Mouse (Mus musculus): ENCODE measurements at regions not wholly inside any gene's neighbourhood (a gene's known extent, or its start where the extent isn't known, plus 50 kb on each side); places are given as distances from the start of the nearest gene placed in this dataset.
"Not testable (repeated sequence)": the region's sequence is repeated elsewhere in the genome, so short reads cannot be mapped to it uniquely, and the experiment has no call there.

- Histone ChIP-seq H3K9ac (ENCODE audit: low read length) (no peak overlapping the region), H3K27ac (ENCODE audit: low read depth) (no peak overlapping the region), H3K27me3 (replicated peaks; ENCODE audit: control insufficient read depth, insufficient read depth, low read length) (no peaks in the 10 kb centered on the region), H3K9me3 (ENCODE audit: control insufficient read depth, low read length) (no peaks in the 10 kb centered on the region), H3K4me2 (ENCODE audit: low read length) (no peak overlapping the region), H3K4me3 (ENCODE audit: low read depth, low read length) (no peak overlapping the region), H3K4me1 (replicated peaks; ENCODE audit: control insufficient read depth, insufficient read depth, low read length) (no peaks in the 10 kb centered on the region), H3K36me3 (ENCODE audit: control insufficient read depth, insufficient read depth, low read length) (no peaks in the 10 kb centered on the region)
- WGBS = 59% methylated on average over 9 of the region's 9 CpGs
- DNase-seq (ENCODE audit: low spot score) (no peak), ATAC-seq (replicated peaks; ENCODE audit: low FRiP score, low TSS enrichment, low read depth) (no peak)
Observed at GRCm38 (mm10) chr8:57383746-57384320, 63.0 kb downstream of the Hand2 start.

- H3K4me3 ChIP-seq (ENCODE audit: low read depth, low read length) = no peak overlapping the region
- ATAC-seq (replicated peaks; ENCODE audit: low FRiP score, low TSS enrichment, low read depth) = no peak
- no peak for DNase-seq (ENCODE audit: low spot score)
- no peak overlapping the region for H3K27ac ChIP-seq (ENCODE audit: low read depth)
- H3K4me2 ChIP-seq (ENCODE audit: low read length) = no peak overlapping the region
- no peaks in the 10 kb centered on the region for H3K9me3 ChIP-seq (ENCODE audit: control insufficient read depth, low read length)
- H3K4me1 ChIP-seq (replicated peaks; ENCODE audit: control insufficient read depth, insufficient read depth, low read length) = no peaks in the 10 kb centered on the region
- no peak overlapping the region for H3K9ac ChIP-seq (ENCODE audit: low read length)
- WGBS = 77% methylated on average over 5 of the region's 5 CpGs
- H3K27me3 ChIP-seq (replicated peaks; ENCODE audit: control insufficient read depth, insufficient read depth, low read length) = no peaks in the 10 kb centered on the region
- H3K36me3 ChIP-seq (ENCODE audit: control insufficient read depth, insufficient read depth, low read length) = no peaks in the 10 kb centered on the region
Observed at GRCm38 (mm10) chr8:57387627-57388026, 66.8 kb downstream of the Hand2 start.

GRCm38 (mm10) chr8:57388579-57388978 lies 67.1 kb upstream of the Scrg1 start:
- DNase-seq (ENCODE audit: low spot score) (no peak), ATAC-seq (replicated peaks; ENCODE audit: low FRiP score, low TSS enrichment, low read depth) (no peak)
- Histone ChIP-seq H3K9me3 (ENCODE audit: control insufficient read depth, low read length) (no peaks in the 10 kb centered on the region), H3K27me3 (replicated peaks; ENCODE audit: control insufficient read depth, insufficient read depth, low read length) (no peaks in the 10 kb centered on the region), H3K9ac (ENCODE audit: low read length) (no peak overlapping the region), H3K4me3 (ENCODE audit: low read depth, low read length) (no peak overlapping the region), H3K27ac (ENCODE audit: low read depth) (no peak overlapping the region), H3K4me1 (replicated peaks; ENCODE audit: control insufficient read depth, insufficient read depth, low read length) (no peaks in the 10 kb centered on the region), H3K36me3 (ENCODE audit: control insufficient read depth, insufficient read depth, low read length) (no peaks in the 10 kb centered on the region), H3K4me2 (ENCODE audit: low read length) (no peak overlapping the region)
- 83% methylated on average over 4 of the region's 4 CpGs for WGBS

- H3K27ac ChIP-seq (ENCODE audit: low read depth) = no peak overlapping the region
- H3K9me3 ChIP-seq (ENCODE audit: control insufficient read depth, low read length) = no peaks in the 10 kb centered on the region
- H3K9ac ChIP-seq (ENCODE audit: low read length) = no peak overlapping the region
- whole genome bisulfite sequencing = 72% methylated on average over 3 of the region's 3 CpGs
- no peaks in the 10 kb centered on the region for H3K27me3 ChIP-seq (replicated peaks; ENCODE audit: control insufficient read depth, insufficient read depth, low read length)
- no peak overlapping the region for H3K4me3 ChIP-seq (ENCODE audit: low read depth, low read length)
- H3K4me2 ChIP-seq (ENCODE audit: low read length) = no peak overlapping the region
- ATAC-seq (replicated peaks; ENCODE audit: low FRiP score, low TSS enrichment, low read depth) = no peak
- no peaks in the 10 kb centered on the region for H3K36me3 ChIP-seq (ENCODE audit: control insufficient read depth, insufficient read depth, low read length)
- no peaks in the 10 kb centered on the region for H3K4me1 ChIP-seq (replicated peaks; ENCODE audit: control insufficient read depth, insufficient read depth, low read length)
- peak; percentile 41 for DNase-seq (ENCODE audit: low spot score)
Observed at GRCm38 (mm10) chr8:57397999-57398635, 57.6 kb upstream of the Scrg1 start.

- H3K4me2 ChIP-seq (ENCODE audit: low read length); H3K27me3 ChIP-seq (replicated peaks; ENCODE audit: control insufficient read depth, insufficient read depth, low read length); DNase-seq (ENCODE audit: low spot score); H3K4me1 ChIP-seq (replicated peaks; ENCODE audit: control insufficient read depth, insufficient read depth, low read length); H3K9ac ChIP-seq (ENCODE audit: low read length); H3K36me3 ChIP-seq (ENCODE audit: control insufficient read depth, insufficient read depth, low read length); H3K27ac ChIP-seq (ENCODE audit: low read depth); H3K9me3 ChIP-seq (ENCODE audit: control insufficient read depth, low read length); ATAC-seq (replicated peaks; ENCODE audit: low FRiP score, low TSS enrichment, low read depth); H3K4me3 ChIP-seq (ENCODE audit: low read depth, low read length): not testable (repeated sequence)
Observed at GRCm38 (mm10) chr8:57400171-57400570, 55.6 kb upstream of the Scrg1 start.

GRCm38 (mm10) chr8:57400776-57401631 lies 54.7 kb upstream of the Scrg1 start:
- 66% methylated on average over 12 of the region's 12 CpGs for WGBS
- no peak overlapping the region for H3K27ac ChIP-seq (ENCODE audit: low read depth)
- no peak overlapping the region for H3K9ac ChIP-seq (ENCODE audit: low read length)
- H3K9me3 ChIP-seq (ENCODE audit: control insufficient read depth, low read length) = no peaks in the 10 kb centered on the region
- no peaks in the 10 kb centered on the region; the same call in 1 of the 2 replicates for H3K4me1 ChIP-seq (replicated peaks; ENCODE audit: control insufficient read depth, insufficient read depth, low read length)
- no peaks in the 10 kb centered on the region for H3K36me3 ChIP-seq (ENCODE audit: control insufficient read depth, insufficient read depth, low read length)
- DNase-seq (ENCODE audit: low spot score) = no peak
- no peak overlapping the region for H3K4me3 ChIP-seq (ENCODE audit: low read depth, low read length)
- ATAC-seq (replicated peaks; ENCODE audit: low FRiP score, low TSS enrichment, low read depth) = no peak
- no peak overlapping the region for H3K4me2 ChIP-seq (ENCODE audit: low read length)
- no peaks in the 10 kb centered on the region for H3K27me3 ChIP-seq (replicated peaks; ENCODE audit: control insufficient read depth, insufficient read depth, low read length)

- ATAC-seq (replicated peaks; ENCODE audit: low FRiP score, low TSS enrichment, low read depth) (no peak), DNase-seq (ENCODE audit: low spot score) (no peak)
- 50% methylated on average over 1 of the region's 1 CpGs for WGBS
- no peak overlapping the region for H3K4me2 ChIP-seq (ENCODE audit: low read length)
- H3K9ac ChIP-seq (ENCODE audit: low read length) = no peak overlapping the region
- H3K36me3 ChIP-seq (ENCODE audit: control insufficient read depth, insufficient read depth, low read length) = no peaks in the 10 kb centered on the region
- H3K4me1 ChIP-seq (replicated peaks; ENCODE audit: control insufficient read depth, insufficient read depth, low read length) = no peaks in the 10 kb centered on the region; the same call in 1 of the 2 replicates
- no peak overlapping the region for H3K27ac ChIP-seq (ENCODE audit: low read depth)
- no peaks in the 10 kb centered on the region for H3K9me3 ChIP-seq (ENCODE audit: control insufficient read depth, low read length)
- H3K27me3 ChIP-seq (replicated peaks; ENCODE audit: control insufficient read depth, insufficient read depth, low read length) = no peaks in the 10 kb centered on the region
- H3K4me3 ChIP-seq (ENCODE audit: low read depth, low read length) = no peak overlapping the region
Observed at GRCm38 (mm10) chr8:57401661-57402060, 54.1 kb upstream of the Scrg1 start.

DNA sequence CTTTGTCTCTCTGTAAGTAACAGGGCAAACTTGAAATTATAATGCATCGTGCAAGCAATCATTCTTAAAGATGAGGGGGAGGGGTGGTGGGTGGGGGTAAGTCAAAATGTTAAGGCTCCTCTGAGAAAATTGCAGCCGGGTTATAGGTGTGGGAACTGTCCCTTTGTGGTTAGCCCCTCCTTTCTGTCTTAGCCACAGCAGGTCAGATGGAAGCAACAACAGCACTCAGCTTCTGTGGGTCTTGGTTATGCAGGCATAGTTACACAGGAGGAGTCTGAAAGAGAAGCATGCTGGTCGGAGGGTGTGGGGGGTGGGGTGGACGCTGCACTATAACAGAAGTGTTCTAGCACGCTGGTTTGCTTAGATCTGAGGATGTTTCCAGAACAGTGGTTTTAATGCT lies 53.5 kb upstream of the Scrg1 start:
- Histone ChIP-seq H3K9me3 (ENCODE audit: control insufficient read depth, low read length) (no peaks in the 10 kb centered on the region), H3K27me3 (replicated peaks; ENCODE audit: control insufficient read depth, insufficient read depth, low read length) (no peaks in the 10 kb centered on the region), H3K4me2 (ENCODE audit: low read length) (no peak overlapping the region), H3K27ac (ENCODE audit: low read depth) (no peak overlapping the region), H3K36me3 (ENCODE audit: control insufficient read depth, insufficient read depth, low read length) (no peaks in the 10 kb centered on the region), H3K4me1 (replicated peaks; ENCODE audit: control insufficient read depth, insufficient read depth, low read length) (no peaks in the 10 kb centered on the region; the same call in 1 of the 2 replicates), H3K4me3 (ENCODE audit: low read depth, low read length) (no peak overlapping the region), H3K9ac (ENCODE audit: low read length) (no peak overlapping the region)
- ATAC-seq (replicated peaks; ENCODE audit: low FRiP score, low TSS enrichment, low read depth) (no peak), DNase-seq (ENCODE audit: low spot score) (no peak)
- 62% methylated on average over 5 of the region's 5 CpGs for WGBS

Data from intestine, embryonic 14.5 days (tissue).